Mouse (Mus musculus) embryonic fibroblast, embryonic 13.5 days (primary cell): ENCODE measurements around the gene Rabgap1l.

ENCODE experiments used
- CTCF ChIP-seq: IDR thresholded peaks from 2 replicates; pipeline ENCODE4 v1.5.1; 2011; ENCODE audit warnings: mild to moderate bottlenecking, control low read depth, low read length, moderate library complexity, borderline replicate concordance; ENCODE audit not compliant: insufficient read depth
- POLR2A ChIP-seq: IDR thresholded peaks from 2 replicates; pipeline ENCODE4 v1.6.1; 2011; ENCODE audit warnings: low read depth, mild to moderate bottlenecking, control low read depth, low read length, moderate library complexity

GRCm38 (mm10) chr1:160787926-160788325 is 5.1 kb downstream of the Rabgap1l start:
- no peak for TF ChIP-seq CTCF
- no peak for TF ChIP-seq POLR2A
